Mouse (Mus musculus) myocyte (in vitro differentiated cells): ENCODE results near the gene Vasn. TPM values are rescaled to one million over a fixed set of nuclear protein-coding genes. Genes with fewer than 3 reads are reported as not detected.

Source experiments
- polyA plus RNA-seq: library from polyadenylated mRNA; unstranded; fragments of >200 nt; fragmentation: generic; extraction: Trizol; gene quantifications from one replicate; pipeline ENCODE4 v1.2.1, GENCODE M21; 2012; ENCODE audit warnings: missing spikeins

Vasn gene
- polyA plus RNA-seq, 1 experiment = 34.7 TPM

Other genes with a start within 250 kb of the Vasn start
- gene Adcy9, start 219.4 kb upstream of the Vasn start, polyA plus RNA-seq = 4.6 TPM
- 381 TPM for gene Srl, start 98.1 kb upstream of the Vasn start, polyA plus RNA-seq
- 4.0 TPM for gene Tfap4, start 80.1 kb upstream of the Vasn start, polyA plus RNA-seq
- gene Glis2, start 45.2 kb upstream of the Vasn start, polyA plus RNA-seq = 29.6 TPM
- 98.6 TPM for gene Pam16, start 15.0 kb upstream of the Vasn start, polyA plus RNA-seq
- gene Dnaja3, start within 50 bp of the Vasn start, polyA plus RNA-seq = 69.5 TPM
- 15.2 TPM for gene Coro7, start 39.8 kb downstream of the Vasn start, polyA plus RNA-seq
- 13.3 TPM for gene Nmral1, start 79.4 kb downstream of the Vasn start, polyA plus RNA-seq
- gene Hmox2, start 86.4 kb downstream of the Vasn start, polyA plus RNA-seq = 46.7 TPM
- gene Cdip1, start 150.4 kb downstream of the Vasn start, polyA plus RNA-seq = 44.9 TPM
- 0.08 TPM for gene 4930562C15Rik, start 195.5 kb downstream of the Vasn start, polyA plus RNA-seq
- 79.5 TPM for gene Ubald1, start 240.4 kb downstream of the Vasn start, polyA plus RNA-seq
- gene Mgrn1, start 246.3 kb downstream of the Vasn start, polyA plus RNA-seq = 59.3 TPM